Mouse (Mus musculus): ENCODE measurements around the gene Padi2.

The Padi2 gene

DNA sequence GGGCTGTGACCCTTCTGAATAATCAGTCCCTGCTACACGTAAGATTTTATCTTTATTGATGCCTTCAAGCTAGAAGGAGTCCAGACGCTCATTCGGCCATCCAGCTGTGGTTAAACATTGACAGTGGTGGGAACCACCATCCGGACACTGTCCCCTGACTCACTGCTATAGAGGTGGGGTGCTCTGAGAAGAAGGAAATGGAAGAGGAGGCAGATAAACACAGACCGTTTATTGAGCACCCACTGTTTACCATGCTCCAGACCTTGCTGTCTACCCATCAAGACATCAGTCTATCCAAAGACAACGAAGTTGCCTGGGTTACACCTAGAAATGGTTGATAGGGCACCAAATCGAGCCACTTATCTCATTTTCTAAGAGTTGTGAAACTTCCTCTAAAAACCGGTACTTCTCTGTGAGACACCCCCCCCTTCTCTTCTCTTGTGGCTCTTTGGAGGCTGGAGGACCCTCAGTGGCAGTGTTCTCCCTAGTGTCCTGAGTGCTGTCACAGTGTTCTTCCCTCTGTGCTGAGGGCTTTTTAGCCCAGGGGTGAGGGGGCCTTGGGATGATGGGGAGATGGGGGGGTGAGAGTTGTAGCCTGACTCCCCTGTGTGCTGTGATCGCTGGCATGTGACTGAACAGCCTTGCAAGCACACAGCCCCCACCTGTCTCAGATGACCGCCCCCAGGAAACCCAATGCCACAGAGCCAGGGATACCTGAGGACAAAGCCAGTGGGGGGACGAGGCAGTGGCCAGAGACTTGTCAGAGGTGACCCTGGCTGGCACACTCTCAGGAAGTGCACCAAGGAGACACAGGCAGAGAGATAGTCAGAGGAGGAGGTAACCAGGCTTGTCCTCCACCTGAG is 14.1 kb downstream of the Padi2 start:
- DNase-seq (ENCODE audit: low read depth, low spot score): no peak

DNA sequence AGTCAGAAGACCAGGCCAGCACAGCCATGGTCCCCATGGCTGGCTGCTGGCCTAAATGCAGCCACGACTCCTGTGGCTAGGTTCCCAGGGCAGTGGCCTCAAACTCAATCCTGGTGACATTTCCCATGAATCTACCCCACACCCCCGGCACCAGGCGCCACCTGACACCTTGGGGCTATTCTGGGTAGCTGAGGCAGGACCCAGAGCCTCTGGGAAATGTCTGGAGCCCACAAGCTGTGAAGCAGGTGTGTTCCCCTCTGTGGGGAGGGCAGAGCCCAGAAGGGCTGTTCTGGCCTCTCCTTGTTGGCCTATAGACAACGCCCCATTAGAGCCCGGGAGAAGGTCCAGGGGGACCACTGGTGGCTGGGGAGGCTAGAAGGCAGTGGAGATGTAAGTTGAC is 16.4 kb downstream of the Padi2 start:
- no peak for DNase-seq (ENCODE audit: low read depth, low spot score)

DNA sequence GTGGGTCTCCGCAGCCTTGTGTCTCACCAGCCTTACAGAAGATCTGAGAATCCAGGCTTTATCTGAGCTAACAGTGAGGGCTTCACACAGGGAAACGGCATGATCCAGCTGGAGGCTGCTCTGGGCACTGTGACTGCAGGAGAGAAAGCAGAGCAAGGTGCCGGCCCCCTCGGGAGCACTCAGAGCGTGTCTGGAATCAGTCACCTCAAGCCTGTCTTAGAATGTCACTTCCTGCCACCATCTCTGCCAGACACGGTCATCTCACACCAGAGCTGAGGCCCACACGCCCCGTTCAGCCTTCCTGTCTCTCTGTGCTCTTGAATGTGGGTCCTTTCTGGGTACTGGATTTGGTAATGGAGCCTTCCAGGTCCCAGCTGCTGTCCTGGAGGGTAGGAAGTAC is 19.5 kb downstream of the Padi2 start:
- DNase-seq (ENCODE audit: low read depth, low spot score): no peak

DNA sequence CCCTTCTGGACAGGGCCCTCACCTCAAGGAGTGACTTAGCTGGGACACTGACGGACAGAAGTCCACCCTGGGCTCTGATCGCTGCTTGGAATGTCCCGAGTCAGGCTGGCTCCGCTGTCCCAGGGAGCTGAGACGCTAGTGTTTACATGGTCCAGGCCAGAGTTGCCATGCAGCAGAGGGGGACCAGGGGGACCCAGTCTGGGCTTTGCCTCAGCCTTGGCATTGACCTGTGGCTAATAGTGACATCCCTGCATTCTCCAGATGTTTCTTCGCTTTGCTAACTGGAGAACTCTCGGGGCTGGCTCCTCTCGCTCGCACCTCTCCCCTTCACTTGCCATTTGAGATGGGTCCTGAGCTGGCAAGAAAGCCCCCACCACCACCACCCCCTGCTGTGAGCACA is 22.2 kb downstream of the Padi2 start:
- DNase-seq (ENCODE audit: low read depth, low spot score): no peak

DNA sequence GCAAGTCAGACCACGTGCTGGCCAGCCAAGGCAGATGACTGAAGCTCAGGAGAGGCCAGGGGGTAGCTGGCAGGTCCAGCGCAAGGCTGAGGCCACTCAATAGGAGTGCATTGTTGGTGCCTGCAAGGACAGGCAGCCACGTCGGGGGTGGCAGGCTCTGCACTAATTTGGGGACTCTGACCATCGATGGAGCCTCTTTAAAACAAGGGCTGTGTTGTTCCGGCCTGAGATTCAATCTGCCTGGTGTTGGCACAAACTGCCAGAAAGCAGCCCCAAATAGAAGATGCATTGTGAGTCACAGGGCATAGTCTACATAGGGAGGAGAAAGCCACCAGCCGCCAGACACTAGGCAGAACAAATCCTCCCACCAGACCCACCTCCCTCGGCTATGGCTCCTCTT is 23.6 kb downstream of the Padi2 start:
- DNase-seq (ENCODE audit: low read depth, low spot score): no peak

DNA sequence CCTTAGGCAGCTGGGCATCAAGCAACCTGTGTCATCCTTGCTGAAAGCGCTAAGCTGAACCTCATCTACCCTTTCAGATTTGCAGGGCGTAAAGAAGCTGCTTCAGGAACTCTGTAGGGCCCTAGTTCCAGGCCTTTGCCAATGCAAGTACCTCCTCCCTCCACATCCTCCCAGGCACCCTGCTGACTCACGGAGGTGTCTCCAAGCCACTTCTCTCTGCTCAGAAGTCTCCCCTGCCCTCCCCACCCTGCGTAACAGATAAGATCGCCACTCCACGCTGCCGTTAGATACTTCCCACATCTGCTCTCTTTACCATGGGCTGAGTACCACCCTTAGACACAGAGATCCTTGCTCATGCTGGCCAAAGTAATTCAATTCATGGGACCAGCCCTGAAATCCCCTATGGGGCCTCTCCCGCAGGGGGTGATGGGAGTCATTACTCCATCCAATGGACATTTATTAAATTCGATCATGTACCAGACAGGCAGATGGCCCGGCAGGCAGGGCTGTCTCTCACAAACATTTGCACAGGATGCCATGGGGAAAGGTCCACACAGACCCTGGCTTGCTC is 24.8 kb downstream of the Padi2 start:
- DNase-seq (ENCODE audit: low read depth, low spot score): no peak

DNA sequence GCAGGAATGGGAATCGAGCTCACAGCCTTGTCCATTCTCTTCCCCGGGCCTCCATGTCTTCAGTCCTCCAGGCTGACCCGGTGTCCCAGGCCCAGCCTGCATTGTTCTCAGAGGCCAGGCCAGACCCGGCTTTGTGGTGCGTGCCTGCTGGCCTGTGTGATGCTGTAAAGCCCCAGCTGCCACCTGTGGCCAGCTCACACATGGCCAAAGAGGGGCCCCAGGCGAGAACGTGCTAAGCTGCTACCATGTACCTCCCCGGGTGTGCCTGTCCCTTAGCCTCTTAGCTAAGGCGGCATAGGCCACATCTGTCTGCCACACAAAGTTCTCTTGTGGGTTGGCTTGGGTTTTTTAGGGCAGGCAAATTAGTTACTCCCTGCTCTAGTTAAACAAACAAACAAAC is 29.5 kb downstream of the Padi2 start:
- no peak for DNase-seq (ENCODE audit: low read depth, low spot score)

DNA sequence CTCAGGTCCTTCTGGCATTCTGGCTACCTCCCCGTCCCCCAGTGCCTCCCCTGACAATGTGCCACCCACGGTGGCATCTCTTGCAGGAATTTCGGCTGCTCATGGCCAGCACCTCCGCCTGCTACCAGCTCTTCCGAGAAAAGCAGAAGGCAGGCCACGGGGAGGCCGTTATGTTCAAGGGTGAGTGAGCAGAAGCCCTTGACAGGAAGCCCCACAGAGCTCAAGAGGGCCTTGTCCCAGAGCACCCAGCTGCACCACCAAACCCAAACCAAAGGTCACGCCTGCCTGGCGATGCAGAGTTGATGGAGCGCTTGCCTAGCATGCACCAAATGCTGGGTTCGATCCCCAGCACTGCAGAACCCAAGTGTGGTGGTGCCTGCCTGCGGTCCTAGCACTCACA is 38.2 kb downstream of the Padi2 start:
- no peak for DNase-seq (ENCODE audit: low read depth, low spot score)

DNA sequence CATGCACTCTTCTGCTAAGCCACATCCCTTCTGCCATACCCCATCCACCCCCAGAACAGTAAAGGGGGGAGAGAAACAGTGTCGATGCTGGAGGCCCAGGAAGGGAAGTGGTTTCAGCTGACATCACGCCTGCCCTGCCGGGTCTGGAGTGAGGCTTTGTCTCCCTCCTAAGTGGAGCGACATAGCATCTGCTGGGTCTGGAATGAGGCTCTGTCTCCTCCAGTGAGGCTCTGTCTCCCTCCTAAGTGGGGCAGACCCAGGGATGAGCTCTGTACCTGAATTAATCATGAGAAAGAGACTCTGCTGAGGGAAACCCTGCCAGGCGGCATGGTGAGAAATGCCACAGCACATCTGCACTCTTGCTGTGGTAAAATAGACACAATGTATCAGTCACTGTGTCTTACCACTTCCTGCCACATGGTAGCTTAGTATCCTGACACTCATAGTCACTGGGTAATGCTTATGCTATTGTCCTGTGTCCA is 38.9 kb downstream of the Padi2 start:
- no peak for DNase-seq (ENCODE audit: low read depth, low spot score)

DNA sequence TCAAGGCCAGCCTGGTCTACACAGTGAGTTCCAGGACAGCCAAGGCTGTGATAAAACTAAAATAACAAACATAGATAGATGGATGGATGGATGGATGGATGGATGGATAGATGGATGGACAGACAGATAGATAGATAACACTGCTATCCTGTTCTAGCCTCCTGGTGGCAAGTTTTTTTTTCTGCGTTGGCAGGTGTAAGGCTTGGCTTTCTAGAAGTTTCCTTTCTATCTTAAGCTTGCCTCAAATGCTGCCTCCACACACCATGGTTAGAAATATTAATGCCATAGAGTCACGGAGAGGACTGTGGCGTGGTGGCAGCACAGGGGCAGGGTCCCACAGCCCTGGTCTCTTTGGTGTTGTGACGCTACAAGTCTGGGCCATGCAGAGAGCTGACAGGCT is 39.4 kb downstream of the Padi2 start:
- DNase-seq (ENCODE audit: low read depth, low spot score): no peak

DNA sequence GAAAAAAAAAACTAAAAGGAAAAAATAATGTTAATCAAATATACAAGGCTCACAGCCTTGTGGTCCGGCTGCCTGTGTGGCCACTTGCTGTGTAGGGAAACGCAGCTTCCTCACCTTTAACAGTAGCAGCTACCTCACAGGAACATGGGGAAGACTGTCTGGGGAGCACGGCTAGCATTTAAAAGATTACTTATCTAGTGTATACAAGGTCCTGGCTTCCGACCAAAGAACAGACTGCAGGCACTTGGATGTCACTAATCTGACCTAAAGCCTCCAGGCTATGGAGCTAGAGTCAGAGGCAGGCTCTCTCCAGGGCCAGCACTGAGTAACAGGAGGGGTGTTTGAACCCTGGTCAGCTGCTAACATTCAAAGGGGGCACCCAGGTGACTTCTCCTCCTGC is 39.9 kb downstream of the Padi2 start:
- DNase-seq (ENCODE audit: low read depth, low spot score): no peak

DNA sequence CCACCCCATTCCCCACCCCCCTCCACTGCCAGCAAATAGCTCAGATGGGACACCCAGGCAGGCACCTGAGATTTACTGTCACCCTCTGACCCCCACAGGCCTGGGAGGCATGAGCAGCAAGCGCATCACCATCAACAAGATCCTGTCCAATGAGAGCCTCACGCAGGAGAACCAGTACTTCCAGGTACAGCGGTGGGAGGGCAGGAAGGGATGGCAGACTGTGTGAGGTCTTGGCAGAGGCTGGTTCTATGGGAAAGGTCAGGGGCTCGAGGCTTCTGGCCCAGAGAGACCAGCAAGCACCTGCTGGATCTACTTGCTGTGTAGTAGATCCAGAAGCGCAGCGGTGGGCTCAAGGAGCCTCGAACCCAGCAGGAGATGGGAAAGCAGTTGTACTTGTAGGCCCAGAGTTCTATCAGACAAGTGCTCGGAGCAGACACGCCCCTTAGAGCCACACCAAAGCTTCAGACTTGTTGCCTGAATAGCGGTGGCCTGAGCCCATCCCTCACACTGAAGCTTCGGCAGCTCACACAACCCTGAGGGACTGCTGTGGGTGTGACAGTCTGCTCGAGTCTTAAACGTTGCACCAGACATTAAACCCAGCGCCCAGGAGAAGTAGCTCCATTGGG is 40.5 kb downstream of the Padi2 start:
- DNase-seq (ENCODE audit: low read depth, low spot score): no peak

DNA sequence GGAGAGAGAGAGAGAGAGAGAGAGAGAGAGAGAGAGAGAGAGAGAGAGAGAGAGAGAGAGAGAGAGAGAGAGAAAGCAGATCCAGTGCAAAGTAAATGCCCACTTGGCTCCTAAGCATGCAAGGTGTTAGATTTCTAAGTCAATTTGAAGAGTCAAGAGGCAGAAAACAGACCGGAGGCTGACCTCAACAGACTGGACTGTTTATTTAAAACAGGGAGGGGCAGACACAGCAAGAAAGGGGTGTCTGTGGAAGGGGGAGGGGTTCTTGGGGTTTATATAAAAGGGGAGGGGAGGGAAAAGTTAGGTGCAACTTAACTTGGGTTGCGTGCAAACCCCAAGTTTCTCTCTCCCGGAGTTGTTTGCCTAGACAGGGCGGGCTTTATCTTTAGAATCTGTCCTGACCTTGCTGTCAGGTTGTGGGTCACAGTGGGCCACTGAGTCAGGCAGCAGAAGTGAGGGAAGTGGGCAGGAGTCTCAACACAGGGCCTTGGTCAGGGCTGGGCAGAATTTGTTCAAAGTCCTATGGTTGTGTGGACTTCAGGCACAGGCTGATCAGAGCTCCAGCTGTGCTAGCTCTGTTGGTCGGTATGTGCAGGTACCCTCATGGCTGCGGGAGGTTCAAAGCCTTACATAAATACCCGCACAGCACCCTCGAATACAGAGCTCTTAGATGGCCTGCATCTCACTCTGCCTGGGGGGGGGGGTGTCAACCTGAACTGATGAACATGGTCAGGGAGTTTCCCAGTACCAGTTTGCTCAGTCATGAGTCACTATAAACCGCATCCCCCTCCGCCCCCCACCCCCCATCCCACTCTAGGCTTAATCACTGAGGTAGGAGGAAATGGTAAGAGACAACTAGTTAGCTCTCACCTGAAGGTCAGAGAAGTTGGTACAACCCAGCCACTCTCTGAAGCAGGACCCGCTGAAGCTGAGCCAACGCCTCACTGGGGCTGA is 41.6 kb downstream of the Padi2 start:
- no peak for DNase-seq (ENCODE audit: low read depth, low spot score)

DNA sequence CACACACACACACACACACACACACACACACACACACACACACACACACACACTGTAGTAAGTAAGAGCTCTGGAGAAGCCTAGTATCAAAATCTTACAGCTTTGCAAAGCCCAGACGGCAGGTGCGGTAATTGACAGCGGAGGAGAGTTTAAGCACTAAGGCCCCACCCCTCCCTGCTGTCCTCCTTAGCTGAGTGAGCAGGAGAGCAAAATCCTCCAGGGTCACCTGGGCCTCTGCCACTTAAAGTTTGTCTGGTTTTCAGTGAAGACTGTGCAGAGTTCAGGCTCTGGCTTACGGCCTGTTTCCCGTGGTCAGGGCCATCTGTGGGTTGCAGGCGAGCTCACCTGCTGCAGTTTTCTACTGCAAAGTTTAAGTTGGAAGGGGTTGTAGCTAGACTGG is 42.3 kb downstream of the Padi2 start:
- DNase-seq (ENCODE audit: low read depth, low spot score): no peak

DNA sequence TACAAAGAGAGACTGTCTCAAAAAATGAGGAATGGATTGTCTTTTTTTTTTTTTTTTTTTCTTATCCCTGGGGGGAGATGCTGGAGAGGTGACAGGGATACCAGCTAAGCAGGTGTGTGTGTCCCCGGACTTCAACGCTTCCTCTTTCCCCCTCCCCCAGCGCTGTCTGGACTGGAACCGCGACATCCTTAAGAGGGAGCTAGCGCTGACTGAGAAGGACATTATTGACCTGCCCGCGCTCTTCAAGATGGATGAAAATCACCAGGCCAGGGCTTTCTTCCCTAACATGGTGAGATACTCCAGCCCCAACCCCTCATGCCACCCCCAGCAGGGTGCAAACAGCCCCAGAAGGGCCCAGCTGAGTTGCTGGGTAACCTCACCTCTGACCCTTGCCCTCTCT is 42.9 kb downstream of the Padi2 start:
- no peak for DNase-seq (ENCODE audit: low read depth, low spot score)

DNA sequence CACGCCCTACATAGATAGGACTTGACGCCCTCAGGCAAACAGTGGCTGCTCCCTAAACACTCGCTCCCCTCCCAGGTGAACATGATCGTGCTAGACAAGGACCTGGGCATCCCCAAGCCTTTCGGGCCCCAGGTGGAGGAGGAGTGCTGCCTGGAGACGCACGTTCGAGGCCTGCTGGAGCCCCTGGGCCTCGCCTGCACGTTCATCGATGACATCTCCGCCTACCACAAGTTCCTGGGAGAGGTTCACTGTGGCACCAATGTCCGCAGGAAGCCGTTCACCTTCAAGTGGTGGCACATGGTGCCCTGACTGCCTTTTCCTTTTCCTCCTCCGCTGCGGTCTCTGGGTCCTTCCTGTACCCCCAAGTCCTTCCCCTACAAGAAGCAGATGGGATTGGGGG is 43.5 kb downstream of the Padi2 start:
- no peak for DNase-seq (ENCODE audit: low read depth, low spot score)

DNA sequence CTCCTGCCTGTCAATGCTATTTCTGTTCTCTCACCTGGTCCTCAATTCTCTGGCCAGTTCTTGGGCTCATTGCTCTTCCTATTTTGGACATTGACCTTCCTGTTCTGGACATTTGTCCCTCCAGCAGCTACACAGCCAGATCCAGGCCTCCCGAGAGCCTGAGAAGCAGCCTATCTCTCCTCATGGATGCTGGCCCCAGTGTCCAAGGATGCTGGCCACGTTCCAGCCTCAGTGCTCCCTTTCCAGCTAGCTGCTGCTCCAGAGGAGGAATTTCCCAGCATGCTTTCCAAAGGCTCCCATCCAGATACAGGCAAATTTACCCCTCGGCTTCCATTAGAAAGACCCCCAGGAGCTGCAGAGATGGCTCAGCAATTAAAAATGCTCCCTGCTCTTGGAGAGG is 44.4 kb downstream of the Padi2 start:
- DNase-seq (ENCODE audit: low read depth, low spot score): no peak

DNA sequence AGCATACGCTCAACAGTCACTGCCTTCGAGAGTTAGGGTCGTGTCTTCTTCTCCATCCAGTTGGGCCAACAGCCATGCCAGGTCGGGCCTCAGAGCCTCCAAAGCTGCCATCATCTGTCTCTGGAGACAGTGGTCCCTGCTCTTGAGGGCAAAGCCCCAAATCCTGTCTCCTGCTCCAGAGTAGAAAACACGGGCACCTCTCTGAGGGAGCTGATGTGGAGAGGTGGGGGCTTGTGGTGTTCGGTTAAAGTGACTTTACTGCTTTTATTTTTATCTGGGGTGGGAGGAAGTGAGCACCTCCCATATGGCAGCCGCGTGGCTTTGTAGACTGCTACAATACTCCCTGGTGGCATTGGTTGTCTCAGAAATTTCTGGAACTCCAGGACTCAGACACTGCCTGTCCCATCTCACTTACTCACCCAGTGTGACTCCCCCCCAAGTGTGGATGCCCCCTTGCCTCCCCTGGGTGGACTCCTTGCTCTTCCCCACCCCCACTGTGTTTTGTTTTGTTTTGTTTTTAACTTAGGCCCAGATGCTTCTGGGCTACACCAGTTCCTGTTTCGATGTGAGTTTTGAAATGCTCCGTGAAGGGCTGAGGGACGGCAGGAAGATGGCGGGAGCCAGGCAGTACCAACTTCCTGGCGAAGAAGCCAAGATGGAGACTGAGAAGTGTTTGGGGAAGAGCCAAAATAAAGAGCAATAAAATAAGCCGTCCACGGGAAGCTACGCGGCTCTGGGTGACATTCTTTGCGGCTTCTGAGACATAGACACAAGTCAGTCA is 45.9 kb downstream of the Padi2 start:
- DNase-seq (ENCODE audit: low read depth, low spot score): no peak

DNA sequence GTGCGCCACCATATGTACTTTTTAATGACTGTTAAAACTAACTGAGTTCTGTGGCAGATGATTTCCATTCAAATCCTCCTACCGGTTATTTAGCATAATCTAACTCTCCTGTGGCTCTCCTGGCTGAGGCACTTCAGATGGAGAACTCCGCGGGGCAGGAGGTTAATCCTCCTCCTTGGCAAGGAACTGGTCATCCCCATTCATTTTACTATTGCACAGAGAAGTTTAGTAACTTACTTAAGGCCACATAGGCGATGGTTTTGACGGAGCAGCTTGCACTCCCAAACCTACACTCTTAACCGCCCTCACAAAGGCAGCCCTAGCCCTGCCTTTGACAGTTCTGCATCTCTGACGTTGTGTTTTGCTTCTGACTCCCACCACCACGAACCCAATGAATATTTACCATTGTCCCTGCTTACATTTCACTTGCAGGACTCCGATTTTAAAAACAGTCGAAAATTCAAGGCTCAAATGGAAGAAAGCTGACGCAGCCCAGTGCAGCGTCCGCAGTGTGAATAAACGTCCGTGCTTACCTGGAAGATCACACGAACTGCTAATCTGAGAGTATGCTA is 51.1 kb downstream of the Padi2 start:
- DNase-seq (ENCODE audit: low read depth, low spot score): no peak

DNA sequence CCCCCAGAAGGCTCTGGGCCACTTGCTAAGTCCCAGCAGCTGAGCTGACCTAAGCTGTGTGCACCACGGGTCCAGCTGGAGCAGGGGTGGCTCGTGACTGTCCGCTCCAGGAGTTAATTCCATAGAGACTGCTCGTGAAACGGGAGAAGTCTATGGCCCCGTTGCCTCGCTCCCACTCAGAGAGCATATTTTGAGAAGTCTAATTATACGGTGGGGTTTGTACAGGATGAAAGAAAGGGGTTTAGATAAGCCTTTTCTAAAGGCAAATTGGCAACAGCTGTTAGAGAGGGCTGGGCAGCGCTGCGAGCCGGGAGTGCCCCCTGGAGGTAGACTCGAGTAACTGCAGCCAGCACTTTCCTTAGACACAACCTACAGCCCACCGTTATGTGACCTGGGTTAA is 51.6 kb downstream of the Padi2 start:
- peak; percentile 82 for DNase-seq (ENCODE audit: low read depth, low spot score)

DNA sequence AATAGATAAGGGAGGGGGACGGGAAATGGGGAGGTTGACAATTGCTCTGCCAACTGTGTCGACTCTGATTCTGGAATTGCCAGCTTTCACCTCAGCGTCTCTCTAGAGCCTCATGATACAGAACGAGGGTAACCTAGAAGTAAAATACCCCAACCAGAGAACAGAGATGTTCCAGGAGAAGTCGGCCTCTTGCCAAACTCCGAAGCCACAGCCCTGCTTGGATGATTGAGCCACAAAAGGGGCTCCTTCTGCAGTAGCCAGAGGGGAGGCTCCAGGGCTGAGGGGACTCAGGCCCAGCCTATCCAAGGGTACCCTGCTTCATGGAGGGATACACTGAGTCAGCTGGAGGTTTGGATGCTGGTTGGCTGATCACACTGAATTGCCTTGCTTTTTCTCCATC is 52.2 kb downstream of the Padi2 start:
- DNase-seq (ENCODE audit: low read depth, low spot score): no peak

All from mesoderm, embryonic 11.5 days (tissue).